Mouse (Mus musculus) embryonic stem cell, embryonic (primary cell): Measurements from ENCODE around the gene Pip5k1c.

Source experiments
- CTCF ChIA-PET, 4 experiments: fragments of 300-600 bp in 2 of 4; fragments of 350-600 bp in 2 of 4; sonication (Branson Sonifier 250); formaldehyde crosslinking; loops; one replicate each; lab custom pipeline; 2022; ENCODE audit warnings: inconsistent platforms in 2 of 4; lab: Charles Lee
- POLR2A ChIA-PET, 4 experiments: fragments of 300-600 bp in 2 of 4; fragments of 350-600 bp in 2 of 4; sonication (Branson Sonifier 250); formaldehyde crosslinking; loops; one replicate each; lab custom pipeline; 2022; ENCODE audit warnings: antibody characterized with exemption in 4 of 4, inconsistent platforms in 1 of 4; lab: Charles Lee

Gene Pip5k1c

GRCm38 (mm10) chr10:81266211-81267105 lies 26.3 kb upstream of the Pip5k1c start, which contains the start of the genes Mrpl54 and Apba3:
TSS of gene Mrpl54 (minus strand) at chr10:81266934.
TSS of gene Apba3 (plus strand) at chr10:81266960.
- POLR2A ChIA-PET = interaction anchor here in 3 of 4 experiments (0.5 to 6.3 kb wide), 46 partner anchors 8 to 337 kb away, joined by 3 to 58 read pairs (median 4); partner anchors contain the start of genes Eef2 (in 2 of the 3), Map2k2 (in 2 of the 3), Pip5k1c (in 2 of the 3) and Tjp3 (in 2 of the 3)
- CTCF ChIA-PET = interaction anchor here (0.5 to 2.2 kb wide), 15 partner anchors 22 to 216 kb away, joined by 3 to 13 read pairs (median 4); partner anchors contain the start of genes Atcay (in 1 of the 4), Celf5 (in 1 of the 4), Pip5k1c (in 1 of the 4) and Tjp3 (in 1 of the 4)

- POLR2A ChIA-PET = interaction anchor here (0.5 to 6.3 kb wide), 52 partner anchors 9 to 338 kb away, joined by 3 to 58 read pairs (median 4); partner anchors contain the start of genes Pip5k1c (in 3 of the 4), Cactin (in 2 of the 4), Fzr1 (in 2 of the 4) and Map2k2 (in 2 of the 4)
- CTCF ChIA-PET = interaction anchor here in 3 of 4 experiments (0.8 to 2.2 kb wide), 20 partner anchors 12 to 407 kb away, joined by 3 to 18 read pairs (median 4); partner anchors contain the start of genes Pip5k1c (in 3 of the 3), Atcay (in 2 of the 3), Hmg20b (in 1 of the 3) and Tjp3 (in 1 of the 3)
Observed at GRCm38 (mm10) chr10:81268056-81268455, 24.7 kb upstream of the Pip5k1c start.

GRCm38 (mm10) chr10:81268643-81269412 lies 23.9 kb upstream of the Pip5k1c start:
- POLR2A ChIA-PET = interaction anchor here in 3 of 4 experiments (0.5 to 6.3 kb wide), 42 partner anchors 9 to 1754 kb away, joined by 3 to 58 read pairs (median 4); partner anchors contain the start of genes Pip5k1c (in 3 of the 3), Cactin (in 2 of the 3), Tjp3 (in 2 of the 3) and Eef2 (in 1 of the 3)
- CTCF ChIA-PET = interaction anchor here in 3 of 4 experiments (0.8 to 2.2 kb wide), 16 partner anchors 10 to 408 kb away, joined by 3 to 18 read pairs (median 5); partner anchors contain the start of genes Hmg20b (in 1 of the 3), Pip5k1c (in 1 of the 3) and Tjp3 (in 1 of the 3)

- CTCF ChIA-PET = interaction anchor here in 2 of 4 experiments (0.6 to 1.9 kb wide), 4 partner anchors 16 to 231 kb away, joined by 3 to 9 read pairs (median 5); partner anchors contain the start of gene Nfic (in 1 of the 2)
Observed at GRCm38 (mm10) chr10:81272356-81272755, 20.4 kb upstream of the Pip5k1c start.

GRCm38 (mm10) chr10:81273842-81274241 lies 18.9 kb upstream of the Pip5k1c start:
- ChIA-PET CTCF (interaction anchor here in 3 of 4 experiments (1.1 to 1.9 kb wide), 5 partner anchors 15 to 176 kb away, joined by 3 to 9 read pairs (median 3); no protein-coding TSS in a partner anchor), POLR2A (interaction anchor here in 2 of 4 experiments (1.0 to 1.9 kb wide), 4 partner anchors 10 to 24 kb away, joined by 3 to 7 read pairs (median 4); partner anchors contain the start of gene Pip5k1c (in 1 of the 2))

More at GRCm38 (mm10) chr10:81272356-81272755, 20.4 kb upstream of the Pip5k1c start:
- POLR2A ChIA-PET = no interaction called here

- ChIA-PET POLR2A (interaction anchor here in 3 of 4 experiments (0.8 to 3.3 kb wide), 15 partner anchors 10 to 948 kb away, joined by 3 to 39 read pairs (median 3); partner anchors contain the start of genes Apba3 (in 2 of the 3), Mrpl54 (in 2 of the 3), Eef2 (in 1 of the 3) and Pip5k1c (in 1 of the 3)), CTCF (interaction anchor here in 2 of 4 experiments (0.6 to 5.6 kb wide), 5 partner anchors 13 to 273 kb away, joined by 3 to 62 read pairs (median 3); partner anchors contain the start of genes Pip5k1c (in 2 of the 2) and Tjp3 (in 1 of the 2))
Observed at GRCm38 (mm10) chr10:81277676-81278075, 15.1 kb upstream of the Pip5k1c start.

- ChIA-PET CTCF (interaction anchor here (0.5 to 5.6 kb wide), 17 partner anchors 9 to 563 kb away, joined by 3 to 62 read pairs (median 3); partner anchors contain the start of genes Tjp3 (in 3 of the 4) and Pip5k1c (in 1 of the 4)), POLR2A (interaction anchor here in 3 of 4 experiments (0.7 to 3.3 kb wide), 20 partner anchors 9 to 186 kb away, joined by 3 to 39 read pairs (median 4); partner anchors contain the start of genes Pip5k1c (in 3 of the 3), Apba3 (in 2 of the 3), Mrpl54 (in 2 of the 3) and Cactin (in 1 of the 3))
Observed at GRCm38 (mm10) chr10:81279496-81279895, 13.3 kb upstream of the Pip5k1c start.

GRCm38 (mm10) chr10:81284189-81284588 lies 8.6 kb upstream of the Pip5k1c start:
- ChIA-PET CTCF (interaction anchor here in 3 of 4 experiments (0.8 to 3.4 kb wide), 7 partner anchors 8 to 43 kb away, joined by 3 to 20 read pairs (median 4); partner anchors contain the start of genes Pip5k1c (in 2 of the 3) and Cactin (in 1 of the 3)), POLR2A (interaction anchor here in 2 of 4 experiments (0.7 to 3.4 kb wide), 21 partner anchors 9 to 224 kb away, joined by 3 to 17 read pairs (median 3); partner anchors contain the start of genes Apba3 (in 2 of the 2), Mrpl54 (in 2 of the 2), Pip5k1c (in 2 of the 2) and Atcay (in 1 of the 2))

GRCm38 (mm10) chr10:81284719-81285118 lies 8.0 kb upstream of the Pip5k1c start:
- ChIA-PET POLR2A (interaction anchor here in 3 of 4 experiments (0.7 to 3.4 kb wide), 17 partner anchors 8 to 354 kb away, joined by 3 to 17 read pairs (median 3); partner anchors contain the start of genes Apba3 (in 2 of the 3), Cactin (in 2 of the 3), Mrpl54 (in 2 of the 3) and Pip5k1c (in 1 of the 3)), CTCF (interaction anchor here in 2 of 4 experiments (0.6 to 3.4 kb wide), 6 partner anchors 8 to 54 kb away, joined by 3 to 20 read pairs (median 5); partner anchors contain the start of genes Atcay (in 1 of the 2), Cactin (in 1 of the 2) and Pip5k1c (in 1 of the 2))

GRCm38 (mm10) chr10:81285694-81286450 lies 6.9 kb upstream of the Pip5k1c start:
- POLR2A ChIA-PET = interaction anchor here in 2 of 4 experiments (0.9 to 3.4 kb wide), 13 partner anchors 10 to 356 kb away, joined by 3 to 15 read pairs (median 5); partner anchors contain the start of genes Cactin (in 2 of the 2), Apba3 (in 1 of the 2) and Mrpl54 (in 1 of the 2)
- CTCF ChIA-PET = interaction anchor here in 3 of 4 experiments (0.5 to 3.4 kb wide), 7 partner anchors 11 to 110 kb away, joined by 3 to 15 read pairs (median 4); no protein-coding TSS in a partner anchor

- CTCF ChIA-PET = interaction anchor here in 3 of 4 experiments (1.0 to 3.4 kb wide), 5 partner anchors 10 to 47 kb away, joined by 3 to 12 read pairs (median 4); no protein-coding TSS in a partner anchor
- POLR2A ChIA-PET = interaction anchor here in 2 of 4 experiments (1.2 to 3.4 kb wide), 7 partner anchors 10 to 94 kb away, joined by 4 to 10 read pairs (median 5); partner anchors contain the start of gene Cactin (in 1 of the 2)
Observed at GRCm38 (mm10) chr10:81286586-81286985, 6.2 kb upstream of the Pip5k1c start.

- CTCF ChIA-PET = interaction anchor here (0.6 to 10.3 kb wide), 63 partner anchors 9 to 406 kb away, joined by 3 to 263 read pairs (median 5); partner anchors contain the start of genes Cactin (in 3 of the 4), Hmg20b (in 2 of the 4), Fzr1 (in 1 of the 4) and Gipc3 (in 1 of the 4)
- POLR2A ChIA-PET = interaction anchor here in 3 of 4 experiments (1.0 to 7.6 kb wide), 13 partner anchors 8 to 358 kb away, joined by 3 to 79 read pairs (median 4); partner anchors contain the start of genes Cactin (in 2 of the 3), Apba3 (in 1 of the 3), Dohh (in 1 of the 3) and Gadd45b (in 1 of the 3)
Observed at GRCm38 (mm10) chr10:81287513-81288157, 5.1 kb upstream of the Pip5k1c start.

- POLR2A ChIA-PET = interaction anchor here in 3 of 4 experiments (0.6 to 7.6 kb wide), 41 partner anchors 8 to 698 kb away, joined by 3 to 79 read pairs (median 4); partner anchors contain the start of genes Cactin (in 2 of the 3), Dohh (in 2 of the 3), Gadd45b (in 2 of the 3) and Gm48551 (in 2 of the 3)
- CTCF ChIA-PET = interaction anchor here (0.5 to 10.3 kb wide), 113 partner anchors 8 to 856 kb away, joined by 3 to 263 read pairs (median 5); partner anchors contain the start of genes Cactin (in 3 of the 4), Hmg20b (in 3 of the 4), Fzr1 (in 2 of the 4) and Apba3 (in 1 of the 4)
Observed at GRCm38 (mm10) chr10:81288601-81289000, 4.2 kb upstream of the Pip5k1c start.
